Mouse (Mus musculus) embryonic facial prominence, embryonic 15.5 days (tissue): Measurements from ENCODE around the gene Decr2. TPM values are rescaled to one million over a fixed set of nuclear protein-coding genes. Genes with fewer than 3 reads are reported as not detected.
A peak's percentile ranks its signal among the peaks of the same experiment; 100 is the strongest.

Experiments
- ATAC-seq: fragments of 200-750 bp; cut with Nextera tagmentation; 2 replicates; pipeline ENCODE4 v1.8.0; 2017; ENCODE audit warnings: low read depth, moderate TSS enrichment; ENCODE audit not compliant: insufficient number of reproducible peaks, low FRiP score, low TSS enrichment
- H3K27ac ChIP-seq: fragments of 300-500 bp; sonication (generic); replicated peaks from 2 replicates; pipeline ENCODE4 v1.5.1; 2015; ENCODE audit warnings: mild to moderate bottlenecking, inconsistent platforms
- H3K27me3 ChIP-seq: fragments of 300-500 bp; sonication (generic); 2 replicates; pipeline ENCODE4 v1.6.1; 2015; ENCODE audit warnings: inconsistent platforms
- H3K36me3 ChIP-seq: fragments of 300-500 bp; sonication (generic); 2 replicates; pipeline ENCODE4 v1.6.1; 2015; ENCODE audit warnings: mild to moderate bottlenecking, inconsistent platforms
- H3K4me1 ChIP-seq: fragments of 300-500 bp; sonication (generic); 2 replicates; pipeline ENCODE4 v1.6.1; 2015; ENCODE audit warnings: inconsistent platforms
- H3K4me2 ChIP-seq: fragments of 300-500 bp; sonication (generic); replicated peaks from 2 replicates; pipeline ENCODE4 v1.6.1; 2015; ENCODE audit warnings: mild to moderate bottlenecking, inconsistent platforms
- H3K4me3 ChIP-seq: fragments of 300-500 bp; sonication (generic); replicated peaks from 2 replicates; pipeline ENCODE4 v1.5.1; 2015; ENCODE audit warnings: mild to moderate bottlenecking, inconsistent platforms
- H3K9ac ChIP-seq: fragments of 300-500 bp; sonication (generic); 2 replicates; pipeline ENCODE4 v1.6.1; 2015; ENCODE audit warnings: inconsistent platforms
- H3K9me3 ChIP-seq: fragments of 300-500 bp; sonication (generic); replicated peaks from 2 replicates; pipeline ENCODE4 v1.6.1; 2016; ENCODE audit warnings: inconsistent platforms
- WGBS: fragments of 180-500 bp; shearing (Covaris S2); methylation state at CpG from one replicate; pipeline ENCODE4 v1.1.7; 2015; 5-methylcytosine and 5-hydroxymethylcytosine counted together
- polyA plus RNA-seq: library from polyadenylated mRNA; unstranded; fragments of >200 nt; fragmentation: Nextera tagmentation; extraction: Ambion mirVana; gene quantifications from 2 replicates; pipeline ENCODE4 v1.2.1, GENCODE M21; 2015

Decr2 gene
- polyA plus RNA-seq, result 39.7 and 42.6 TPM in 2 replicates

GRCm38 (mm10) chr17:26089905-26090632, at the start of gene Decr2:
Gene Decr2, minus strand, starts transcription at chr17:26090337.
- H3K27ac ChIP-seq, result peak within 1 kb of the TSS; percentile 88
- WGBS, result under 1% methylated on average over 32 of the region's 32 CpGs
- peak within 1 kb of the TSS; percentile 75 for H3K9ac ChIP-seq
- peak within 1 kb of the TSS; percentile 76 for H3K4me2 ChIP-seq
- no peaks in the 10 kb centered on the region; the same call in 1 of the 2 replicates for H3K36me3 ChIP-seq
- H3K27me3 ChIP-seq, result no peaks in the 10 kb centered on the region
- peaks cover 15% of the 10 kb centered on the region for H3K4me1 ChIP-seq
- H3K4me3 ChIP-seq, result peak within 1 kb of the TSS; percentile 58
- ATAC-seq, result peak; percentile 85
- H3K9me3 ChIP-seq, result no peaks in the 10 kb centered on the region

DNA sequence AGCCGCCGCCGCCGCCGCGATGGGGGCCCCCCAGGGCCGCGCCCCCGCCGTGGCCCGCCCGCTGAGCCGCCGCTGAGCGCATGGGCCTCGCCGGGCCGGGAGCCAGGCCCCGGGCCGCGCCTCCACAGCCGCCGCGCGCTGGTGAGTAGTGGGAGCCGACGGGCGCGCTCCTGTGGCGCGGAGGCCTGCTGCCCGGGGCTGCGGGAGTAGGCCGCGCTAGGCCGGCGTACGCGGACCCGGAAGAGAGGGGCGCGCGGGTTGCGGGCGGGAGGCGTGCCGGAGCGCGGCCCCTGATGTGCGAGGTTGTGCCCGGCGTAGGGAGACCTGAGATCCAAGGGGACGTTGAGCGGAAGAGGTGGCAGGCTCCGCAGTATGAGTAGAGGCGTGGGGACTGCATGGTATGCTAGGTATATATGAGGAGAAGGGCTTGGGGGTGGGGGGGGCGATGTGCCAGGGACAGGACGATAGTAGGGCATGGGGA, 48.8 kb upstream of the Decr2 start:
- Histone ChIP-seq H3K27ac (peak overlapping the region; percentile 96), H3K4me1 (peaks cover 31% of the 10 kb centered on the region), H3K27me3 (no peaks in the 10 kb centered on the region), H3K9me3 (no peaks in the 10 kb centered on the region), H3K36me3 (peaks cover 15% of the 10 kb centered on the region), H3K4me2 (peak overlapping the region; percentile 69), H3K9ac (peak overlapping the region; percentile 97), H3K4me3 (peak overlapping the region; percentile 90)
- ATAC-seq, result peak; percentile 69
- WGBS, result under 1% methylated on average over 46 of the region's 58 CpGs

DNA sequence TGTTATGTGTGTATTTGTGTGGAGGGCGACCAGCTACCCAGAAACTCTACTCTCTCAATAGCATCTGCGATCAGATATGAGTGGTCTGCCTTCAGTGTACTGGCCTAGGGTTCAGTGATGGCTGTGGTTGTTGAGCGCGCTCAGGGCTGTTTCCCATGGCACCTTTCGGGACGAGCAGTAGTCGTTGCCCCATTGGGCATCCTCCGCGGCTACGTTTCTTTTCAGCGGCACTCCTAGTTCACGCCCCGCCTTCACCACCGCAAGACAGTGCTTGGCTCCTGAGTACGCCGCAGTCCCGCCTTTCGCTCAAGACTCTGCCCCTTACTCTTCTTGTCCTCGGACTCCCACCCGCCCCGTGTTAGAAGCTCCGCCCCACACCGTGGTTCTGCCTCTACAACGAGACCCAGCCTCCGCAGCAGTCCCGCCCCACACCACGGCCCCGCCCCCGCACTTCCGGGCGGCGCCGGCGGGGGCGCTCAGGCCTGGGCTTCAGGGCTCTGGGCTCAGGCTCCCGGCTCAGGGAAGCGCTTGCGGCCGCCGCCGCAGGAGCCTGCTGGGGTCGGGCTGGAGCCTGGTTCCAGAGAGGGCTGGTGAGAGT, 48.2 kb upstream of the Decr2 start, which contains the start of gene Axin1:
Axin1 (plus strand) TSS at position 450 of the 598 bp plus-strand sequence.
- Histone ChIP-seq H3K4me3 (peak within 1 kb of the TSS; percentile 90), H3K4me2 (peak within 1 kb of the TSS; percentile 69), H3K4me1 (peaks cover 26% of the 10 kb centered on the region), H3K27me3 (no peaks in the 10 kb centered on the region), H3K27ac (peak within 1 kb of the TSS; percentile 96), H3K9ac (peak within 1 kb of the TSS; percentile 97), H3K9me3 (no peaks in the 10 kb centered on the region), H3K36me3 (peaks cover 9% of the 10 kb centered on the region)
- ATAC-seq, result peak; percentile 99
- under 1% methylated on average over 41 of the region's 42 CpGs for WGBS

GRCm38 (mm10) chr17:26137751-26138130, 47.6 kb upstream of the Decr2 start:
- Histone ChIP-seq H3K4me1 (peaks cover 24% of the 10 kb centered on the region), H3K36me3 (peaks cover 3% of the 10 kb centered on the region), H3K9ac (peak overlapping the region; percentile 37; the same call in 1 of the 2 replicates), H3K27me3 (no peaks in the 10 kb centered on the region), H3K4me3 (peak overlapping the region; percentile 90), H3K27ac (peak overlapping the region; percentile 96), H3K9me3 (no peaks in the 10 kb centered on the region), H3K4me2 (peak overlapping the region; percentile 69)
- ATAC-seq, result no peak
- 63% methylated on average over 2 of the region's 2 CpGs for WGBS

DNA sequence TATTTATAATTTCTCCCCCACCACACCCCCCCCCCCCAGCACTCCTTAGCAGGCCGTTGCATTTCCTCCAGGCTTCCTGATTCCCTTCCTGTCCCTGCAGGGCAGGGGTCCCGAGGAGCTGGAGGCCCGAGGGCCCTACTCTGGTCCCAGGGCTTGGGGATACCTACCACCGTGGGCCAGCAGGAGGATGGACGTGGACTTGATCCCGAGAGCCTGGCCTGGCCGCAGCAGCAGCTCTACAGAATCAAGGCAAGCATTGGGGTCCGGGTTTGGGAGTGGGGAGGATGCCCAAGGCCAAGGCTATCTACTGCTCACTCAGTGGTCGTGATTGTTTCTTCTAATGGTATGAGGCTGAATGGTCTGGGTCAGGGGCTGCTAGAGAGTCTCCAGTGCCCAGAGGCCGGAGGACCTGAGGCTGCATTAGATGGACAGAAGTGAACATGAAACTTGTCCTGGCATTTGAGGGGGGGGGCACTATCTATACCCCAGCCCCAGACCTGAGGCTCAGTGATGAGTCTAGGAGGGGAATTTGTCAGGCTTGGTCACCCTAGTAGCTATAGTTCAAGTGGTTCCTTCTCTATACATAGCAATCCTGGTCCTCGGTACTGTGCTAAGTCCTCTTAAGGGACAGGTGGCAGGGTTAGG, 47.1 kb upstream of the Decr2 start:
- H3K9me3 ChIP-seq, result no peaks in the 10 kb centered on the region
- H3K9ac ChIP-seq, result no peak overlapping the region
- no peak overlapping the region for H3K4me3 ChIP-seq
- no peak for ATAC-seq
- H3K4me2 ChIP-seq, result no peak overlapping the region
- peaks cover 24% of the 10 kb centered on the region for H3K4me1 ChIP-seq
- H3K36me3 ChIP-seq, result no peaks in the 10 kb centered on the region; the same call in 1 of the 2 replicates
- H3K27ac ChIP-seq, result no peak overlapping the region
- no peaks in the 10 kb centered on the region for H3K27me3 ChIP-seq
- WGBS, result 88% methylated on average over 11 of the region's 11 CpGs

DNA sequence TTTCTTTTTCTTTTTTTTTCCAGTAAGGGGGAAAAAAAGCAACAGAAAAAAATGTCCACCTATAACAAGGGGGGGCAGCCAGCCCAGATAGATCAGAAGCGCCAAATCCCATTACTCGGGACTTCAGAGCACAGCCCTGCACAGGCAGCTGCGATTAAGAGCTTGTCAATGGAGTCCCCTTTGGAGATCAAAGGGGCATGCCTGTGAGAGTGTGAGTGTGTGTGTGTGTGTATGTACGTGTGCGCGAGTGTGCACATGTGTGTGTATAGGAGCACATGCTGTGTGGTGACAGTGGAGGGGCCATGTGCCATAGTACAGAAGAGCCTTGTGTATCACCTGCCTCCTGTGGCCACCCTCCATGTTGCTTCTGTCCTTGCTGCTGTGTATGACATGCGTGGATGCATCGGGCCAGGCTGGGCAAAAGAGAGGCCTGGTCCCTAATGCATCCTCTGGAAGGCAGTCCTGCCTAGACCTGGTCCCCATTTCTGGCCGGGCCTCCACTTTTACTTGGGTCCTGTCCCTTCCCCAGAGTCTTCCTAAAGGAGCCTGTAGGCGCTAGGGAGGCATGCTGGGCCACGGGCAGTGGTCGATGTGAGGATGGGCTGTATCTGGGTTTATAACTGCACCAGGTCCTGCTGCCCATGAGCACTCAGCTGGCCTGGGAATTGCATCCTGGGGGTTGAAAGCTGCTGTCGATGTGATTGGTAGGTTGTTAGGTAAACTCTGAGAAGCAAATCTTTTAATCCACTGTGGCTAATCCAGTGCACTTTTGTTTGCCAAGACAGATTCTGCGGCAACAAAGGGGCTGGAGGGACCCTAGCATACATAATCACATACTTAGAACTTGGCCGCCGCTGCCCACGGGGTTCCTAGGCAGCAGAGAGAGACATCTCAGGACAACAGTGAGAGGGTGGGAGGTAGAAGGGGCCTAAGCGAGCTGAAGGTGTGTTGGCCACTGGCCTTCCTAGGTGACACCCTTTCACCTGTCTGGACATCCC, 42.0 kb upstream of the Decr2 start:
- Histone ChIP-seq H3K4me1 (no peaks in the 10 kb centered on the region), H3K4me3 (no peak overlapping the region), H3K9ac (no peak overlapping the region), H3K36me3 (peaks cover 45% of the 10 kb centered on the region), H3K27me3 (no peaks in the 10 kb centered on the region), H3K4me2 (no peak overlapping the region), H3K27ac (no peak overlapping the region), H3K9me3 (no peaks in the 10 kb centered on the region)
- no peak for ATAC-seq
- 83% methylated on average over 18 of the region's 18 CpGs for WGBS

DNA sequence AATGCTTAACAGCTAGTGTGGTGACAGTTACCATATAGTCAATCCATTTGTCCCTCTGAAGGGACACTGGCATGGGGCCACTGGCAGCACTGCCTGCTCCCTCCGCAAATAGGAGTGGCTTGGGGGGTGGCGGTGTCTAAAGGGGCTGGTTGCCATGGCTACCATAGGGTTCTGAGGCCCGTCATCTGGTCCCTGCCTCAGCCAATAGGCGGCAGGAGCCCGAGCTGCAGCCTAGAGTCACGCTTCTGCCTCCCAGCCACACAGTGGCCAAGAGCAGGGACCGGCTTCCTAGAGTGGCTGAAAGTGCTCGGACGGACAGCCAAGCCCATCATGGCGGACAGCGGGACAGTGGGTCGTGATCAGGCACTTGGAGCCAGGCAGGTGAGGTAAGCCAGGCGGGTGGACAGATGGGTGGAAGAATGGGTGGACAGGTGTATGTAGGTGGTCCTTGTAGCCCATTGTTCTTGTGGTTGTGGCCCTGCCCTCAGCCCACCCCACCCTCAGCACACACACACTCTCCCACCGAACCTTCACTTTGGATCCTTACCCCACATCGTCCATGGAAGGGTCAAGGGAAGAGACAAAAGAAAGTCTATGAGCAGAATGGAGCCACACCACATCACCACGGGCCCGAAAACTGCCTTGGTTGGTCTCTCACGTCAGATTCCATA, 41.1 kb upstream of the Decr2 start:
- H3K36me3 ChIP-seq, result peaks cover 54% of the 10 kb centered on the region
- 86% methylated on average over 18 of the region's 18 CpGs for WGBS

GRCm38 (mm10) chr17:26125226-26125625, 35.1 kb upstream of the Decr2 start:
- Histone ChIP-seq H3K4me1 (peaks cover 16% of the 10 kb centered on the region), H3K4me3 (no peak overlapping the region), H3K36me3 (peaks cover 51% of the 10 kb centered on the region), H3K27me3 (no peaks in the 10 kb centered on the region), H3K9ac (no peak overlapping the region), H3K9me3 (no peaks in the 10 kb centered on the region), H3K27ac (no peak overlapping the region), H3K4me2 (no peak overlapping the region)
- WGBS, result 88% methylated on average over 10 of the region's 10 CpGs
- ATAC-seq, result no peak

More for the DNA sequence above, 41.1 kb upstream of the Decr2 start:
- Histone ChIP-seq H3K27ac (no peak overlapping the region), H3K9ac (no peak overlapping the region), H3K27me3 (no peaks in the 10 kb centered on the region), H3K9me3 (no peaks in the 10 kb centered on the region), H3K4me2 (no peak overlapping the region), H3K4me1 (no peaks in the 10 kb centered on the region), H3K4me3 (no peak overlapping the region)
- ATAC-seq, result no peak

DNA sequence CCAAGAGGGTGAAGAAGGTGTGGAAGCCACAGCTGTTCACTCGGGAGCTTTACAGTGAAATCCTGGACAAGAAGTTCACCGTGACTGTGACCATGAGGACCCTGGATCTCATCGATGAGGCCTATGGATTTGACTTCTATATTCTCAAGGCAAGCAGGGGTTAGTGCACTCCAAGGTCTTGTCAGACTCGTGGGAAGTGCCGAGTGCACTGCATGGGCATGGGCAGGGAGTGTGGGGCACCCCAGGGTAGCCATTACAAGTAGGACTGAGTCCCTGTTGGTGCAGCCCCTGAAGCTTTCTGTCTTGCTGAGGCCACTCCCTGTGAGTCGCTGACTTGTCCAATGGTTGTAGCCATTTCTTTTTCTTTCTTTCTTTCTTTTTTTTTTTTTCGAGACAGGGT, 34.4 kb upstream of the Decr2 start:
- peak overlapping the region; percentile 98 for H3K4me3 ChIP-seq
- H3K4me2 ChIP-seq, result peak overlapping the region; percentile 78
- no peaks in the 10 kb centered on the region for H3K9me3 ChIP-seq
- peaks cover 16% of the 10 kb centered on the region for H3K4me1 ChIP-seq
- H3K27ac ChIP-seq, result no peak overlapping the region
- H3K36me3 ChIP-seq, result peaks cover 44% of the 10 kb centered on the region
- WGBS, result 90% methylated on average over 7 of the region's 7 CpGs
- H3K27me3 ChIP-seq, result no peaks in the 10 kb centered on the region
- ATAC-seq, result no peak
- H3K9ac ChIP-seq, result peak overlapping the region; percentile 82

DNA sequence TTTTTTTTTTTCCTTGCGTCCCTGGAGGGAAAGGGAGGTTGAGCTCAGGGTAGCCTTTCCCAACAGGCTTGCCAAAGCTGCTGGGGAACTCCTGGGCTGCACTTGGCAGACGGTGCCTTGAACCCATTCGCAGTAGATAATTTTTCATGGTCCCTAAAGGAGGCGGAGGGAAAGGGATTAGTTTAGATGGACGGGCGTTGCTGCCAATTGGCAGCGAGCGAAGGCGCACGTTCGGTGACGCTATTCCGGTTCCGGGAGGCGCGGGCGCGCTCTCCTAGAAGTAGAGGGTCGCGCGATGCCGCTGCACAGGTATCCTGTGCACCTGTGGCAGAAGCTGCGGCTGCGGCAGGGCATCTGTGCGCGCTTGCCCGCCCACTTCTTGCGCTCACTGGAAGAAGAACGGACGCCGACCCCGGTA, 33.1 kb upstream of the Decr2 start, which contains the start of gene Mrpl28:
Mrpl28 (plus strand) TSS at position 234 of the 418 bp plus-strand sequence.
- Histone ChIP-seq H3K36me3 (peaks cover 32% of the 10 kb centered on the region), H3K27me3 (peaks cover 10% of the 10 kb centered on the region; the same call in 1 of the 2 replicates), H3K9ac (peak within 1 kb of the TSS; percentile 82), H3K27ac (peak within 1 kb of the TSS; percentile 60; the same call in 1 of the 2 replicates), H3K4me2 (peak within 1 kb of the TSS; percentile 78), H3K4me3 (peak within 1 kb of the TSS; percentile 98), H3K4me1 (peaks cover 16% of the 10 kb centered on the region), H3K9me3 (no peaks in the 10 kb centered on the region)
- peak; percentile 89 for ATAC-seq
- WGBS, result under 1% methylated on average over 32 of the region's 32 CpGs
